Mouse (Mus musculus): ENCODE measurements at regions not wholly inside any gene's neighbourhood (a gene's known extent, or its start where the extent isn't known, plus 50 kb on each side); places are given as distances from the start of the nearest gene placed in this dataset.
"Not testable (repeated sequence)": the region's sequence is repeated elsewhere in the genome, so short reads cannot be mapped to it uniquely, and the experiment has no call there.

- DNase-seq (ENCODE audit: low spot score in 2 of 2) = no peak
These were observed 100.6 kb downstream of the Vmn2r79 start for GRCm38 (mm10) chr7:87096500-87096899.

GRCm38 (mm10) chr7:87099611-87100010, 103.7 kb downstream of the Vmn2r79 start:
- DNase-seq (ENCODE audit: low spot score in 2 of 2) = not testable (repeated sequence)

- DNase-seq (ENCODE audit: low spot score in 2 of 2) = not testable (repeated sequence)
These were observed 104.5 kb downstream of the Vmn2r79 start for GRCm38 (mm10) chr7:87100377-87100776.

GRCm38 (mm10) chr7:87101281-87101680, 105.4 kb downstream of the Vmn2r79 start:
- DNase-seq (ENCODE audit: low spot score in 2 of 2) = not testable (repeated sequence)

GRCm38 (mm10) chr7:87110312-87110984, 114.5 kb downstream of the Vmn2r79 start:
- no peak for DNase-seq (ENCODE audit: low spot score in 2 of 2)

- DNase-seq (ENCODE audit: low spot score in 2 of 2) = no peak
These were observed 115.1 kb downstream of the Vmn2r79 start for GRCm38 (mm10) chr7:87110985-87111372.

- peak; percentile 4 to 22 for DNase-seq (ENCODE audit: low spot score in 2 of 2)
These were observed 117.7 kb downstream of the Vmn2r79 start for GRCm38 (mm10) chr7:87113654-87114053.

- DNase-seq (ENCODE audit: low spot score in 2 of 2) = no peak
These were observed 123.4 kb upstream of the Nox4 start for GRCm38 (mm10) chr7:87122516-87122915.

GRCm38 (mm10) chr7:87145896-87146295, 100.0 kb upstream of the Nox4 start:
- no peak for DNase-seq (ENCODE audit: low spot score in 2 of 2)

GRCm38 (mm10) chr7:87147703-87148102, 98.2 kb upstream of the Nox4 start:
- no peak for DNase-seq (ENCODE audit: low spot score in 2 of 2)

GRCm38 (mm10) chr7:87148681-87149080, 97.2 kb upstream of the Nox4 start:
- DNase-seq (ENCODE audit: low spot score in 2 of 2) = no peak

GRCm38 (mm10) chr7:87150991-87151390, 94.9 kb upstream of the Nox4 start:
- DNase-seq (ENCODE audit: low spot score in 2 of 2) = no peak

- DNase-seq (ENCODE audit: low spot score in 2 of 2) = no peak
These were observed 59.3 kb upstream of the Nox4 start for GRCm38 (mm10) chr7:87186443-87187153.

- no peak for DNase-seq (ENCODE audit: low spot score in 2 of 2)
These were observed 50.2 kb upstream of the Nox4 start for GRCm38 (mm10) chr7:87195647-87196046.
